Mouse (Mus musculus) erythroblast, embryonic 14.5 days (primary cell): ENCODE results near the gene Tspan17. TPM values are rescaled to one million over a fixed set of nuclear protein-coding genes. Genes with fewer than 3 reads are reported as not detected.

Source experiments
- H3K27me3 ChIP-seq: 2 replicates; pipeline ENCODE4 v1.6.1; 2012; ENCODE audit warnings: inconsistent platforms; ENCODE audit not compliant: control insufficient read depth
- H3K36me3 ChIP-seq: 2 replicates; pipeline ENCODE4 v1.6.1; 2012; ENCODE audit warnings: mild to moderate bottlenecking, inconsistent platforms; ENCODE audit not compliant: control insufficient read depth
- H3K4me1 ChIP-seq: 2 replicates; pipeline ENCODE4 v1.6.1; 2012; ENCODE audit warnings: inconsistent platforms; ENCODE audit not compliant: control insufficient read depth
- H3K4me3 ChIP-seq: replicated peaks from 2 replicates; pipeline ENCODE3; 2012; ENCODE audit warnings: moderate library complexity, mild to moderate bottlenecking, inconsistent platforms
- H3K9me3 ChIP-seq: 2 replicates; pipeline ENCODE4 v1.6.1; 2012; ENCODE audit warnings: low read length, inconsistent platforms, mixed read lengths; ENCODE audit not compliant: control insufficient read depth
- GATA1 ChIP-seq: IDR thresholded peaks from 2 replicates; pipeline ENCODE4 v1.6.1; 2012; ENCODE audit warnings: low read length, inconsistent platforms, mixed read lengths
- TAL1 ChIP-seq: IDR thresholded peaks from 3 replicates; pipeline ENCODE4 v1.6.1; 2012; ENCODE audit warnings: low read length, inconsistent platforms, mixed read lengths
- polyA plus RNA-seq: library from polyadenylated mRNA; stranded (reverse); fragments of >175 nt; gene quantifications from 2 replicates; pipeline ENCODE4 v1.2.3, GENCODE M21; 2012

Tspan17 gene
- polyA plus RNA-seq, 1 experiment: not detected

- Histone ChIP-seq H3K4me3 (no peak overlapping the region), H3K9me3 (no peaks in the 10 kb centered on the region), H3K4me1 (no peaks in the 10 kb centered on the region), H3K36me3 (no peaks in the 10 kb centered on the region), H3K27me3 (no peaks in the 10 kb centered on the region)
- TF ChIP-seq GATA1 (no peak), TAL1 (no peak)
Measured at GRCm38 (mm10) chr13:54799701-54800100, 10.5 kb downstream of the Tspan17 start.

GRCm38 (mm10) chr13:54800206-54800605 is 11.0 kb downstream of the Tspan17 start:
- no peaks in the 10 kb centered on the region for H3K36me3 ChIP-seq
- peaks cover 2% of the 10 kb centered on the region; the same call in 1 of the 2 replicates for H3K27me3 ChIP-seq
- H3K9me3 ChIP-seq: no peaks in the 10 kb centered on the region
- no peaks in the 10 kb centered on the region for H3K4me1 ChIP-seq
- no peak overlapping the region for H3K4me3 ChIP-seq
- TF ChIP-seq TAL1 (no peak), GATA1 (no peak)

GRCm38 (mm10) chr13:54803010-54803409 is 13.8 kb downstream of the Tspan17 start:
- H3K9me3 ChIP-seq: no peaks in the 10 kb centered on the region
- H3K36me3 ChIP-seq: no peaks in the 10 kb centered on the region
- H3K4me3 ChIP-seq: no peak overlapping the region
- TF ChIP-seq TAL1 (no peak), GATA1 (no peak)
- H3K4me1 ChIP-seq: no peaks in the 10 kb centered on the region
- peaks cover 4% of the 10 kb centered on the region; the same call in 1 of the 2 replicates for H3K27me3 ChIP-seq

- no peak for TF ChIP-seq GATA1
- TF ChIP-seq TAL1: no peak
- H3K4me1 ChIP-seq: no peaks in the 10 kb centered on the region
- peaks cover 4% of the 10 kb centered on the region; the same call in 1 of the 2 replicates for H3K27me3 ChIP-seq
- H3K36me3 ChIP-seq: no peaks in the 10 kb centered on the region
- H3K9me3 ChIP-seq: no peaks in the 10 kb centered on the region
- no peak overlapping the region for H3K4me3 ChIP-seq
Measured at GRCm38 (mm10) chr13:54805134-54805838, 16.1 kb downstream of the Tspan17 start.

- Histone ChIP-seq H3K27me3 (peaks cover 4% of the 10 kb centered on the region; the same call in 1 of the 2 replicates), H3K4me3 (no peak overlapping the region), H3K4me1 (no peaks in the 10 kb centered on the region), H3K36me3 (no peaks in the 10 kb centered on the region), H3K9me3 (no peaks in the 10 kb centered on the region)
- no peak for TF ChIP-seq GATA1
- no peak for TF ChIP-seq TAL1
Measured at GRCm38 (mm10) chr13:54806434-54806976, 17.3 kb downstream of the Tspan17 start.

- peaks cover 4% of the 10 kb centered on the region; the same call in 1 of the 2 replicates for H3K27me3 ChIP-seq
- H3K4me1 ChIP-seq: no peaks in the 10 kb centered on the region
- no peaks in the 10 kb centered on the region for H3K9me3 ChIP-seq
- TF ChIP-seq TAL1: no peak
- no peak for TF ChIP-seq GATA1
- no peaks in the 10 kb centered on the region for H3K36me3 ChIP-seq
- no peak overlapping the region for H3K4me3 ChIP-seq
Measured at GRCm38 (mm10) chr13:54808067-54808466, 18.9 kb downstream of the Tspan17 start.

- Histone ChIP-seq H3K4me1 (no peaks in the 10 kb centered on the region), H3K4me3 (no peak overlapping the region), H3K27me3 (no peaks in the 10 kb centered on the region; the same call in 1 of the 2 replicates), H3K9me3 (no peaks in the 10 kb centered on the region), H3K36me3 (no peaks in the 10 kb centered on the region)
- TF ChIP-seq TAL1: no peak
- TF ChIP-seq GATA1: no peak
Measured at GRCm38 (mm10) chr13:54811476-54811875, 22.3 kb downstream of the Tspan17 start.

- TF ChIP-seq TAL1 (no peak), GATA1 (no peak)
- Histone ChIP-seq H3K27me3 (no peaks in the 10 kb centered on the region), H3K36me3 (no peaks in the 10 kb centered on the region), H3K9me3 (no peaks in the 10 kb centered on the region), H3K4me3 (no peak overlapping the region), H3K4me1 (no peaks in the 10 kb centered on the region)
Measured at GRCm38 (mm10) chr13:54813381-54813780, 24.2 kb downstream of the Tspan17 start.

- H3K36me3 ChIP-seq: no peaks in the 10 kb centered on the region
- H3K27me3 ChIP-seq: no peaks in the 10 kb centered on the region
- H3K9me3 ChIP-seq: no peaks in the 10 kb centered on the region
- no peak overlapping the region for H3K4me3 ChIP-seq
- TF ChIP-seq GATA1 (no peak), TAL1 (no peak)
- no peaks in the 10 kb centered on the region for H3K4me1 ChIP-seq
Measured at GRCm38 (mm10) chr13:54818399-54819254, 29.4 kb downstream of the Tspan17 start.
